Mouse (Mus musculus) liver, embryonic 15.5 days (tissue): ENCODE results near the gene Rrbp1. TPM values are rescaled to one million over a fixed set of nuclear protein-coding genes. Genes with fewer than 3 reads are reported as not detected.

Source experiments
- ATAC-seq: fragments of 200-750 bp; cut with Nextera tagmentation; 2 replicates; pipeline ENCODE4 v1.8.0; 2017; ENCODE audit warnings: moderate number of reproducible peaks, mild to moderate bottlenecking, moderate library complexity; ENCODE audit not compliant: insufficient read depth
- H3K27ac ChIP-seq: fragments of 300-500 bp; sonication (generic); replicated peaks from 2 replicates; pipeline ENCODE4 v1.5.1; 2015; ENCODE audit warnings: mild to moderate bottlenecking, inconsistent platforms
- H3K27me3 ChIP-seq: fragments of 300-500 bp; sonication (generic); 2 replicates; pipeline ENCODE4 v1.6.1; 2015; ENCODE audit warnings: mild to moderate bottlenecking, inconsistent platforms
- H3K36me3 ChIP-seq: fragments of 300-500 bp; sonication (generic); replicated peaks from 2 replicates; pipeline ENCODE4 v1.6.1; 2015; ENCODE audit warnings: moderate library complexity, mild to moderate bottlenecking, inconsistent platforms
- H3K4me1 ChIP-seq: fragments of 300-500 bp; sonication (generic); replicated peaks from 2 replicates; pipeline ENCODE4 v1.6.1; 2015; ENCODE audit warnings: inconsistent platforms
- H3K4me2 ChIP-seq: fragments of 300-500 bp; sonication (generic); 2 replicates; pipeline ENCODE4 v1.6.1; 2015; ENCODE audit warnings: moderate library complexity, mild to moderate bottlenecking, inconsistent platforms
- H3K4me3 ChIP-seq: fragments of 300-500 bp; sonication (generic); replicated peaks from 2 replicates; pipeline ENCODE4 v1.5.1; 2015; ENCODE audit warnings: mild to moderate bottlenecking, inconsistent platforms
- H3K9ac ChIP-seq: fragments of 300-500 bp; sonication (generic); 2 replicates; pipeline ENCODE4 v1.6.1; 2015; ENCODE audit warnings: moderate library complexity, mild to moderate bottlenecking, inconsistent platforms
- H3K9me3 ChIP-seq: fragments of 300-500 bp; sonication (generic); replicated peaks from 2 replicates; pipeline ENCODE4 v1.6.1; 2016; ENCODE audit warnings: inconsistent platforms
- WGBS: fragments of 180-500 bp; shearing (Covaris S2); methylation state at CpG from one replicate; pipeline ENCODE4 v1.1.7; 2015; ENCODE audit warnings: mixed read lengths; ENCODE audit not compliant: insufficient replicate concordance; 5-methylcytosine and 5-hydroxymethylcytosine counted together
- polyA plus RNA-seq: library from polyadenylated mRNA; unstranded; fragments of >200 nt; fragmentation: Nextera tagmentation; extraction: Ambion mirVana; gene quantifications from 2 replicates; pipeline ENCODE4 v1.2.1, GENCODE M21; 2015

The Rrbp1 gene
- polyA plus RNA-seq, 1 experiment from 2014 or later, result 58.9 TPM

DNA sequence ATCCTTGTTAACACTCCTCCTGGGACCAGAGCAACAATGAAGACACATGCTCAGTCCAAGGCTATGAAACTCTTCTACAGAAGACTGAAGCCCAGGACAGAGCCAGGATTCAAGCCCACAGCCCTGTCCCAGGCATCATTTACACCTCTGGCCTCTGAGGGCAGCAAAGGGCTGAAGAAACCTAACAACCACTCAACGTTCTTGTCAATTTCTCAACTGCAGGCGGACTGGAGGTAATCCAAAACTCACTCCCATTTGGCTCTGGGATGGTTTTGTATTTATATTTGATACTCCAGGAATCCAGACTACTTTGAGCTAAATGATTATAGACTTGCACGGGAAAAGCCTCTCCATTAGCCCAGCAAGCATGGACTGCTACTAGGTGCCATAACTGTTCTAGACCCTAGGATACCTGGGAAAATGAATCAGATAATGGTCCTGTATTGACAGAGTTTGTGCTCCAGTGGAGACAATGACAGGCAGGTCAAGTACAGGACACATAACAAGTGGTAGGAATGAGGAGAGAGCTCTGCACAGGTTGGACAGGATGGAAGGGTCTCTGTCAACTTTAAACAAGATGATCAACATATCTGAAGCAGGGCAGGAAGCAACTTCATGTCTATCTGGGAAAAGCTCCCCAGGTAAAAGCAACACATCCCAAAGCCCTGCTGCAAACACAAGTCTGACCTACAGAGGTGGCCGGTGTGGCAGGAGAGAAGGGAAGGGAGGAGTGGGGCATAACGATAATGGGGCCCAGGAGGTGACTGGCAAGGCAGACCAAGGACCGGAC, 5.7 kb downstream of the Rrbp1 start:
- ATAC-seq, result no peak
- no peak overlapping the region for H3K27ac ChIP-seq

DNA sequence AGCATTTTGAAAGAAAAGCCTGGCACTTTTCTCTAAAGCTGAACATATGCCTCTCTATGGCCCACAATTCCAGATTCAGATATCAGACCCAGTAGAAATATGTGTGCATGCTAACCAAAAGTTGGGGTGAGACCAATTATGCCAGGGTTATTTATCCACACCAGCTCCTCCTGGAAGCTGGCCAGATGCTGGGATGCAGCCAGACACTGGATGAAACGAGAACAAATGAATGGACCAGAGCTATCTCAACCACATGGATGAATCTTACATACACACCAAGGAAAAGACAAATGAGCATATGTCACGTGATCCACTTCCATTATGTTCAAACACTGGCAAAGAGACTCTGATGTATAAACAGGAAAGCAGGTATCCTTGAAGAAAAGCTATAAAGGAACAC, 7.5 kb downstream of the Rrbp1 start:
- Histone ChIP-seq H3K4me1 (peaks cover 58% of the 10 kb centered on the region), H3K9ac (no peak overlapping the region)

More for the DNA sequence above, 5.7 kb downstream of the Rrbp1 start:
- H3K4me3 ChIP-seq, result no peak overlapping the region
- no peaks in the 10 kb centered on the region; the same call in none of the 2 replicates for H3K36me3 ChIP-seq
- H3K27me3 ChIP-seq, result no peaks in the 10 kb centered on the region
- no peak overlapping the region for H3K9ac ChIP-seq
- no peaks in the 10 kb centered on the region for H3K9me3 ChIP-seq
- H3K4me2 ChIP-seq, result 0 out of 2 replicates have a peak overlapping the region, but pooled peaks have one; percentile 6
- WGBS, result 53% methylated on average over 6 of the region's 6 CpGs
- peaks cover 76% of the 10 kb centered on the region for H3K4me1 ChIP-seq

GRCm38 (mm10) chr2:144002229-144002984, 8.7 kb downstream of the Rrbp1 start:
- H3K4me2 ChIP-seq, result no peak overlapping the region
- no peak overlapping the region for H3K27ac ChIP-seq
- peaks cover 52% of the 10 kb centered on the region for H3K4me1 ChIP-seq
- no peaks in the 10 kb centered on the region for H3K9me3 ChIP-seq
- no peak overlapping the region for H3K4me3 ChIP-seq
- H3K36me3 ChIP-seq, result no peaks in the 10 kb centered on the region; the same call in 1 of the 2 replicates
- ATAC-seq, result no peak
- no peak overlapping the region for H3K9ac ChIP-seq
- WGBS, result 61% methylated on average over 5 of the region's 5 CpGs
- no peaks in the 10 kb centered on the region for H3K27me3 ChIP-seq

More for the DNA sequence above, 7.5 kb downstream of the Rrbp1 start:
- H3K9me3 ChIP-seq, result no peaks in the 10 kb centered on the region
- ATAC-seq, result no peak
- no peaks in the 10 kb centered on the region; the same call in none of the 2 replicates for H3K36me3 ChIP-seq
- 63% methylated on average over 2 of the region's 2 CpGs for WGBS
- H3K27ac ChIP-seq, result no peak overlapping the region
- no peaks in the 10 kb centered on the region for H3K27me3 ChIP-seq
- H3K4me3 ChIP-seq, result no peak overlapping the region
- no peak overlapping the region for H3K4me2 ChIP-seq

DNA sequence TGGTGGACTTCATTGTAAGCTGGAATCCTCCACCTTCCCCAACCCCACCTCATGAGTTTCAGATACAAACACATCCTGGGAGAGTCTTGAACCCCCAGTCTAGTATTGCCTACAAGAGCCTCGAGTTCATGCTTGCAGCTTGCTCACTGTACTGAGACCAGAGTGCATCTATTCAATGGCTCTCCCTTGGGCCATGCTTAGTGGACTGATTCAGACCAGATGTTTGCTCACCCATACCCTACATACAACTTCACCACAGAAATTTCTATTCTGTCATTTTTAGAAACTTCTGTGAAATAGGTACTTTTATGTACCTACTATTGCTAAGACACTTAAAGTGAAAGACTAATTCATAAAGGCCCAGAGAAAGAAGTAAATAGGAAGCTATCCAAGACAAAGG, 18.1 kb downstream of the Rrbp1 start:
- peaks cover 28% of the 10 kb centered on the region for H3K4me1 ChIP-seq
- H3K4me3 ChIP-seq, result no peak overlapping the region
- peaks cover 9% of the 10 kb centered on the region; the same call in 1 of the 2 replicates for H3K36me3 ChIP-seq
- no peak overlapping the region for H3K9ac ChIP-seq
- H3K27me3 ChIP-seq, result no peaks in the 10 kb centered on the region
- no peak overlapping the region for H3K27ac ChIP-seq
- WGBS, result 53% methylated on average over 1 of the region's 1 CpGs
- H3K9me3 ChIP-seq, result no peaks in the 10 kb centered on the region
- no peak for ATAC-seq
- H3K4me2 ChIP-seq, result no peak overlapping the region

GRCm38 (mm10) chr2:143991964-143992672, 18.9 kb downstream of the Rrbp1 start:
- Histone ChIP-seq H3K4me2 (no peak overlapping the region), H3K9me3 (no peaks in the 10 kb centered on the region), H3K36me3 (peaks cover 11% of the 10 kb centered on the region; the same call in 1 of the 2 replicates), H3K9ac (no peak overlapping the region), H3K4me3 (no peak overlapping the region), H3K4me1 (peaks cover 28% of the 10 kb centered on the region), H3K27me3 (no peaks in the 10 kb centered on the region), H3K27ac (no peak overlapping the region)
- no peak for ATAC-seq
- 75% methylated on average over 7 of the region's 7 CpGs for WGBS

DNA sequence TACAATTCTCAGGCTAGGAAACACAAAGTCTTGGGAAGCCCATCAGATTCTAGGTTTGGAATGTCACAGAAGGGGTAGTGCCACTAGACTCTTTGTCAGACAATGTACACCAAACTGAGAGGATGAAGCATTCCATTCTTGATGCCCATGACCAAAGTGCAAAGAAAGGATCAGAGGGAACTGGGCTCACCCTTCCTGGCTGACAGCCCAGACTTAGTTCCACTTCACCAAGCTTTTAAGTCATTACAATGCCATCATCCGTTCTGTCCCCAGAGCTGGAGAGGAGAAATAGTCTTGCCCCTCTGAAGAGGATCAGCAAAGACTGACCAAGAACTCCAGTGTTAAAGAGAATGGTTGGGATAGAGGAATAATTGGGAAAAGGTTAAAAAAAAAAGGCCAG, 20.1 kb downstream of the Rrbp1 start:
- Histone ChIP-seq H3K27ac (no peak overlapping the region), H3K4me3 (no peak overlapping the region), H3K36me3 (peaks cover 12% of the 10 kb centered on the region), H3K27me3 (no peaks in the 10 kb centered on the region), H3K9ac (no peak overlapping the region), H3K4me2 (no peak overlapping the region), H3K9me3 (no peaks in the 10 kb centered on the region), H3K4me1 (peaks cover 25% of the 10 kb centered on the region)
- WGBS, result 57% methylated on average over 1 of the region's 1 CpGs
- ATAC-seq, result no peak

DNA sequence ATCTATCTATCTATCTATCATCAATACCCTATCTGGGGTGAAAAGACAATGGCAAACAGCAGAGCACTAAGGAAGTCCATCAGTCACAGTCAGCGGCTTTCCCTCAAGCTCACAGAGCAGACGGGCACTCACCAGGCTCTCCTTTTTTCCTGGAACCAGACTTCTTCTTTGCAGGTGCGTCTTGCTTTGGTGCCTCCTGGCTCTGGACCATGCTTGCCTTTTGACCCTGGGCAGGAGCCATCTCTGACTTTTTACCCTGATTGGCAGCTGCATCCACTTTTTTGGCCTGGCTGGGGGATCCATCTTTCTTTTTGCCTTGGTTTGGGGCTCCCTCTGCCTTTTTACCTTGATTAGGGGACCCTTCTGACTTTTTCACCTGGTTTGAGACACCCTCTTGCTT, 23.0 kb downstream of the Rrbp1 start:
- no peak for ATAC-seq
- Histone ChIP-seq H3K27ac (no peak overlapping the region), H3K4me1 (peaks cover 21% of the 10 kb centered on the region), H3K36me3 (peaks cover 38% of the 10 kb centered on the region), H3K9me3 (no peaks in the 10 kb centered on the region), H3K4me3 (no peak overlapping the region), H3K9ac (no peak overlapping the region), H3K27me3 (no peaks in the 10 kb centered on the region), H3K4me2 (no peak overlapping the region)
- WGBS, result 76% methylated on average over 3 of the region's 3 CpGs

DNA sequence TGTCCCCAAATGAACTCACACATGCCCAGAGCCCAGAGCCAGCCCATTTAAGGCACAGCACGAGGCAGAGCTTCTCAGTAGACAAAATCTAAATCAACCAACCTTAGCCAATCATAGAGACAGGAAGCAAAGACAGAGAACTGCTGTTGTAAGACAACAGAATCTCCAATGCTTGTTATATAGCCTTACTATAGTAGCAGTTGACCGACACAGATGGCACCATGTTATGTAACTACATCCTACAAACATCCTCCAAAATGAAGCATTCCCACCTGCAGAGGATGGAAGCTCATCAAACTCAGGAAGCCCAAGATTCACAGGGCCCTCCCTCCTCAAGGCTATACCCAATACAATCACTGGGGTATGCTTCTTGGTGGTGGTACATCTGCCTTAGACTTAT, 23.6 kb downstream of the Rrbp1 start:
- Histone ChIP-seq H3K4me1 (peaks cover 17% of the 10 kb centered on the region), H3K4me2 (no peak overlapping the region), H3K27ac (no peak overlapping the region), H3K36me3 (peaks cover 38% of the 10 kb centered on the region), H3K27me3 (no peaks in the 10 kb centered on the region), H3K4me3 (no peak overlapping the region), H3K9ac (no peak overlapping the region), H3K9me3 (no peaks in the 10 kb centered on the region)
- WGBS, result 42% methylated on average over 2 of the region's 2 CpGs
- ATAC-seq, result no peak

- H3K27me3 ChIP-seq, result no peaks in the 10 kb centered on the region
- no peaks in the 10 kb centered on the region for H3K9me3 ChIP-seq
- H3K4me2 ChIP-seq, result no peak overlapping the region
- no peak overlapping the region for H3K27ac ChIP-seq
- peaks cover 30% of the 10 kb centered on the region for H3K4me1 ChIP-seq
- H3K36me3 ChIP-seq, result peaks cover 38% of the 10 kb centered on the region
- no peak for ATAC-seq
- H3K4me3 ChIP-seq, result no peak overlapping the region
- whole genome bisulfite sequencing, result 49% methylated on average over 2 of the region's 2 CpGs
- H3K9ac ChIP-seq, result no peak overlapping the region
Measured at GRCm38 (mm10) chr2:143983482-143983881, 27.6 kb downstream of the Rrbp1 start.

DNA sequence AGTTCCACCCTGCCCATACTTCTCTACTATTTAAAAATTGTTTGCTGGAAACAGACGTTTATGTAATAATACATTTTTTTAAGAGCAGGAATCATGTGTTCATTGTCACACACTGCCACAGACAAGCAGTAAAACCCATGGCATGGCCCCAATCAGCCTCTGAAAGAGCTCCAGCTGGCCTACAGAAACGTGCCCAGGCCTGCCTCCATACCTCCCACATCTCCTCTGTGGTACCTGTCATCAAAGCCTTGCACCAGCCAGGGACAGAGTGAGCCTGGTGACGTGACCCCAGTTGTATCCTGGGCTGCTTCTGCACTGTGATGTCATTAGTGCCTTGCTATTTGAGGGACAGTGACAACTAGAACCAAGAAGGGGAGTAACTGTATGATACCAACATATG, 28.2 kb downstream of the Rrbp1 start:
- peaks cover 35% of the 10 kb centered on the region for H3K4me1 ChIP-seq
- no peak for ATAC-seq

DNA sequence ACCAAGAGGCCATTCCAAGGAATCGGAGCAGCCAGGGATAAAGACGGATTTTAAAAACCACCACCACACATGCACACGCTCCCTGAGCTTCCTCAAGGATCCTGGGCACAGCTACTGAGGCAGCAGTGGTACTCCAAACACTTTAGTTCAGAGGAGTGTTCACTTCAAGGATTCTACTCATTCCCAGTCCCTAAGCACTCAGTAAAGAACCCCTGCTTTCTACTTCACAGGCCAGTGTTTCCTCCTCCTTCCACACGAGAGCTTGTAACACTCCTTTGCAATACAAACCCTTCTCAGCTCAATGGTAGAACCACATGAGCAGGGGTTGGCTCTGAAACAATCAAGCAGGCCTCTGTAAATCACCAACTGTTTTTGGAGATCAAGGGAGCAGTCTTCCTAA, 28.9 kb downstream of the Rrbp1 start:
- no peaks in the 10 kb centered on the region for H3K27me3 ChIP-seq
- H3K9me3 ChIP-seq, result no peaks in the 10 kb centered on the region
- H3K4me3 ChIP-seq, result no peak overlapping the region
- peaks cover 38% of the 10 kb centered on the region for H3K4me1 ChIP-seq
- H3K27ac ChIP-seq, result no peak overlapping the region
- ATAC-seq, result no peak
- H3K4me2 ChIP-seq, result no peak overlapping the region
- WGBS, result 69% methylated on average over 4 of the region's 4 CpGs
- peaks cover 42% of the 10 kb centered on the region for H3K36me3 ChIP-seq
- no peak overlapping the region for H3K9ac ChIP-seq

More for the DNA sequence above, 28.2 kb downstream of the Rrbp1 start:
- no peak overlapping the region for H3K27ac ChIP-seq
- H3K4me2 ChIP-seq, result no peak overlapping the region
- H3K4me3 ChIP-seq, result no peak overlapping the region
- no peaks in the 10 kb centered on the region for H3K9me3 ChIP-seq
- H3K36me3 ChIP-seq, result peaks cover 38% of the 10 kb centered on the region
- no peak overlapping the region for H3K9ac ChIP-seq
- WGBS, result 41% methylated on average over 3 of the region's 3 CpGs
- no peaks in the 10 kb centered on the region for H3K27me3 ChIP-seq
